Mouse (Mus musculus) mesoderm, embryonic 11.5 days (tissue): Measurements from ENCODE around the gene Trpm8.

ENCODE experiments used
- DNase-seq: peaks from one replicate; pipeline ENCODE4 v3.0.0-alpha.2; 2012; ENCODE audit warnings: low read depth, low spot score

The Trpm8 gene

GRCm38 (mm10) chr1:88247660-88248059, 29.8 kb upstream of the Trpm8 start:
- DNase-seq, result no peak

DNA sequence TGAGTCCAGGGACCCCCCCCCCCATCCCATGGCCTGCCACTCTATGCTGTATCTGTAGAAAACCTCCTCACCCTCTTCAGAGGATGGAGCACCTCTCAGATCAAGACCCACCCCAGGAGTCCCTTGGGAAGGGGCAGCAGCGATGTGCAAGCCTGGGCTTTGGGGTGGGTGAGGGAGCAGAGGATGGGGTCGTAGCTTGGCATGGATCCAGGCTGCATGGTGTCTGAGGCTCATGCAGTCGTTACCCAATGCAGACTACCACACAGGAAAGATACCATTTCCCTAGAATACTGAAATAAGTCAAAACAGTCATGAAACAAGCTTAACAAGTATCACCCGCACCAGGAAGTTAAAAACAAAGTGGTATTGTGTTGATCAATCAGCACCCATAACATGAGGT, 28.8 kb upstream of the Trpm8 start:
- DNase-seq, result no peak

DNA sequence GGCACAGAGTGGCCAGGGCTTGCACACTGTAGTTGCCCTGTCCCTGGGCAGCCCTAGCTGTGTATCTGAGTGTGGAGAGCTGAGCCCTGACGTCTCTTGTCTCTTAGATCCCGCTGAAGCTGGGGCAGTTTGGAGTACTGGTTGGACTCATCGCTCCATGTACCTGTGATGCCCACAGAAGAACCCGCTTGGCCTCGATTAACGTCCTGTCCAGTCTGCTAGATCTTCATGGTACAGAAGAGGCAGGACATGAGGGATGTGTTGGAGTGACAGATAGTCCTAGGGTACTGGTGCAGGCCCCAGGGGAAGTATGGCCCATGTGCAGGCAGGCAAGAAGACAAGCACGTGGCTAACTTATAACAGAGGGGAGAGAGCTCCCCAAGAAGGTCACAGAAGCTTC, 27.9 kb upstream of the Trpm8 start:
- DNase-seq, result no peak

DNA sequence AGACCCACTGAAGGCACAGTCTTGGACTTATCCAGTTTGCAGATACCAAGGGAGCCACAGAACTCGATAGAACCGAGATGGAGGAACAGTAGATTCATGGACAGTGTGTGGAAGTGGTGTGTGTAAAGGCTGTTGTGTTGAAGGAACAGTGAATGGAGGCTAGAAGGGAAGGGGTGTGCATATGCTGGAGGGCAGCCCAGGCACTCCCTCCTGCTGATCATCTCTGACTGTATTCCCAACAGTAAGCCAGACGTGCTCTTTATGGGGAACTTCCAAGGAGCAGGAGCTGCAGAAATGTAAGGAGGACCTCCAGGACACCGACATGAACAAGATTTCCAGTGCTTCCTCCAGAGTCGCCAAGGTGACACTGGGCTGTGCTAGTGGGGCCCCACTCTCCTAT, 27.4 kb upstream of the Trpm8 start:
- DNase-seq, result no peak

- no peak for DNase-seq
Measured at GRCm38 (mm10) chr1:88253106-88253505, 24.4 kb upstream of the Trpm8 start.

DNA sequence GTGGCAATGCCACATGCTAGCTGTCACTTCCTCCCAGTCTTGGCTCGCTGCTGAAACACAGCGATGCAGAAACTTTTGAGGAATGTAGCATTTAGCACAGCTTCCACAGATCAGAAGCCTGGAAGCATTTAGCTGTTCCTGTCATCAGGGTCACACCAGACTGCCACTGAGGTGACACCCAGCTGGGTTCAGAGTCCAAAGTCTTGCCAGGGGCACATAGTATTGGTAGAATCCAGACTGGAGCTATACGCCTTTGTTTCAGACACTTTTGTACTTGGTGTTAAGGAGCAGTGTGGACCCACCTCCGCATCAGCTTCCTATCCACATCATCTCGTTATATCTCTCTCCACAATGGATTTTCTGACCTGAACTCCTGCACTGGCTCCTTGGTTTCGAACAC, 23.9 kb upstream of the Trpm8 start:
- no peak for DNase-seq

DNA sequence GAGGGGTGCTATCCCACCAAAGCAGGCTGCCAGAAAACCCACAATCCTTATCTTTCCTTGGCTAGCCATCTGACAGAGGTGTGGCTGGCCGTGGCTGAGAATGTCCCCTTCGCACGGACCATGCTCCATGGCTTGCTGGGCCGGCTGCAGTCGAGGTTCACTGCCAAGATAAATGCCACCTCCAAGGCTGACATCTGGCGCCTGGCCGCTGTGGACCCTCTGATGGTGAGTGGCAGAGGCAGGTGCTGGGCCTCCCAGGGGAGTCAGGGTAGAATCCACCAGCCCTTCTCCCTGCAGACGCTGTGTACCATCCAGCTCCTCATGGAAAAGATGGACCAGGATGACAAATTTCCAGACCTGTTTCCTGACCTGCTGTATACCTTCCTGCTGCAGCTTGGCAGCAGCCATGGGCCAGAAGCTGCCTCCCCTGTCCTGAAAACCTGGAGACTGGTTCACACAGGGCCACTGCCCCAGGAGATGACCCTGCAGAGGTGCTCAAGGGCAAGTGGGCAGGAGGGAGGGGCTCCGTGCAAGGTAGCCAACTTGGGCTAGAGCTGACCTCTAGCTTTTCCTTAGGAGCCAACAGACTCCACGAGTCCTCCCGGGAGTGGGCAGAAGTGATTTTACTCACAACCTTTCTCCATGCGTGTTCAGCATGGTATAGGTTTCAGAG, 22.5 kb upstream of the Trpm8 start:
- DNase-seq, result no peak

- no peak for DNase-seq
Measured at GRCm38 (mm10) chr1:88255466-88255857, 22.0 kb upstream of the Trpm8 start.

- DNase-seq, result no peak
Measured at GRCm38 (mm10) chr1:88255989-88256754, 21.3 kb upstream of the Trpm8 start.

- DNase-seq, result no peak
Measured at GRCm38 (mm10) chr1:88256886-88257663, 20.4 kb upstream of the Trpm8 start.

GRCm38 (mm10) chr1:88257681-88258080, 19.8 kb upstream of the Trpm8 start:
- DNase-seq, result no peak

DNA sequence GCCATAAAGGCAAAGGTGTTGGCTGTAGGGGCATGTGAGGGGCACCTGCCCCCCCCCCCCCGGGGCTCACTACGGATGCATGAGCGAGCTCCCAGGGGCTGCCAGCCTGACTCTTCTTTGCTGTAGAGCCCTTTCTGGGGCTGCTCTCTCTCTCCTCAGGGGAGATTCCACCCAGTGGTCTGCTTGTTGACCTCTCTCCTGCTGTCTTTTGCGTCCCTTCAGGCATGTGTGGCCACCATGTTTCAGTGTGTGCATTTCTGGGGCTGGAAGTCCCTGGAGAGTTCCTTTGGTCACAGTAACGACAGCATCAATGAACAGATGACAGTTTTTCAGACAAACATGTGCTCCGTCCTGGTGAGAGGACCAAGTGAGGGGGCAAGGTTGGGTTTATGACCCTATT, 19.1 kb upstream of the Trpm8 start:
- no peak for DNase-seq

GRCm38 (mm10) chr1:88258881-88259642, 18.4 kb upstream of the Trpm8 start:
- peak; percentile 44 for DNase-seq

DNA sequence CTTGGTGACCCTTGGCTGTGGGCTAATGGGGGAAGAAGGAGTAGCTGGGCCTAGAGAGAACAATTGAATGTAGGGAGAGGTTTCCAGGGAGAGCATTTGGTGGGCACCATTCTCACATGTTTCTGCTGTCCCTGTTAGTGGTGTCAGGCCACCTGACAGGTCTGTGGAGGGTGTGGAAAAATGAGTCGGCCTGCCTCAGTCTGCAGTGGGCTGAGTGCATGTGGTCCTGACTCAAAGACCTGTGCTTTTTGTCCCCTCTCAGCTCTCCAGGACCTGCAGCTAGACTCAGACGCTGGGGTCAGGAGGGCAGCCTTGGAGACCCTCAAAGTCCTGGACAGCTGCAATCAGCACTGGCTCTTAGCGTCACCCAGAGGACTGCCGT, 17.8 kb upstream of the Trpm8 start:
- no peak for DNase-seq

GRCm38 (mm10) chr1:88260114-88260513, 17.3 kb upstream of the Trpm8 start:
- DNase-seq, result no peak

- no peak for DNase-seq
Measured at GRCm38 (mm10) chr1:88260604-88261377, 16.7 kb upstream of the Trpm8 start.

DNA sequence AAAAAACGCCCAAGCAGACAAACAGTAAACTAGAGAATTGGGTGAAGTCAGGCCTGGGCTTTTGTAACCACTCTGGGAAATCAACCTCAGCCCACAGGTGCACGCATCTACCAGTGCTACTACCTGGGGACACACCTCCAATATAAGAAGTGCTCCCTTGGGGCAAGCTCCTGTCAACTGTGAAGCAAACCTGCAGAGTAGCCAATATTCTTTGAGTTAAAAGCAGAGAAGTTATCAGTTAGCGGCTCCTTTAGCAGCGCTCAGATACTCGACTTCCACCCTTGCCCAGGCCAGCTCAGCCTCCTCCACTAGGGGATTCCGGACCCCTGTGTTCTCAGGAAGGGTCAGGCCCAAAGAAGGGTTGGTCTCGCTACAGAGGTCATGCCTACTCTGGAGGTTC, 15.8 kb upstream of the Trpm8 start:
- no peak for DNase-seq

GRCm38 (mm10) chr1:88262255-88262654, 15.2 kb upstream of the Trpm8 start:
- DNase-seq, result peak; percentile 52

DNA sequence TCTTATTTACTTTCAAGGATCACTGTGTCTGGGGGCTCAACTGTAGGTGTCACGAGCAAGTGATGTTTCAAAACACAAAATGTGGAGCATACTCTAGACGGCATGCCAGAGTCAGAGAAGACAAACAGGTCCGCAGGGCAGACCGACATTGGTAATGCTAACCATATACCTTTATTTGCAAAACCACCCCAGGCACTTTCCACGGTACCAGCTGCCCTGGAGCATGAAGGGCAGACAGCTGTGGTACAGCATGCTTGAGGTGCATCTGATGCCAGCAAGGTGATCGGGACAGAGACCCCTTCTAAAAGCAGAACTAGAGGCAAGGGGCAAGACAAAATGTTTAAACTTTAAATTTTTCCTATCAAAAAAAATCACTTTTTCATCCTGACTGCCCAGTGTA, 14.5 kb upstream of the Trpm8 start:
- no peak for DNase-seq

DNA sequence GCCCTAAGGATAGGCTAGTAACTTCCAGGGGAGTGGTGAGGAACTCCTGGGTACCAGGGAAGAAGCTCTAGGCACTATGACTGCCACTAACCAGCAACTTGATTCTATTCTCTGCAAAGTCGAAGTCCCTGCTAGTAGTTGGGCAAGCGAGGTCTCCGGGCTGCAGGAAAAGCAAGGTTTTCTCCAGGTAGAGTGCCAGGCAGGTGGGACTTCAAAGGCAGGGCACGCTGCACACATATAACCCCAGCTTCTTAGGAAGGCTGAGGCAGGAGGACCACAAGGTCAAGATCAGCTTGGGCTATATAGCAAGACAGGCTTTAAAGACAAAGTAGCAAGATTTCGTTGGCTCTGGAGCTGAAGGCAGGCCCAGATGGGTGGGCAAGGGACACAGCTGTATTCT, 13.7 kb upstream of the Trpm8 start:
- DNase-seq, result no peak

GRCm38 (mm10) chr1:88264237-88264868, 13.1 kb upstream of the Trpm8 start:
- no peak for DNase-seq
